Mouse (Mus musculus): ENCODE measurements around the gene Hist1h2bf.
"Not testable (repeated sequence)": the region's sequence is repeated elsewhere in the genome, so short reads cannot be mapped to it uniquely, and the experiment has no call there.

- not testable (repeated sequence) for TF ChIP-seq CTCF (IDR thresholded peaks at IDR 0.05; ENCODE audit: low read depth, low read length); POLR2A (IDR thresholded peaks at IDR 0.05; ENCODE audit: insufficient read depth, low read length)
Observed at GRCm38 (mm10) chr13:23544787-23545120, 29.2 kb downstream of the Hist1h2bf start.
